Mouse (Mus musculus) forebrain, embryonic 16.5 days (tissue): Measurements from ENCODE around the gene Pabpc6. TPM values are rescaled to one million over a fixed set of nuclear protein-coding genes. Genes with fewer than 3 reads are reported as not detected.

Experiments used
- ATAC-seq: fragments of 200-750 bp; cut with Nextera tagmentation; 2 replicates; pipeline ENCODE4 v1.8.0; 2017; ENCODE audit warnings: mild to moderate bottlenecking, moderate library complexity
- H3K27ac ChIP-seq: fragments of 300-500 bp; sonication (generic); 2 replicates; pipeline ENCODE4 v1.5.1; 2014; ENCODE audit warnings: low read length, control low read depth
- H3K27me3 ChIP-seq: fragments of 300-500 bp; sonication (generic); replicated peaks from 2 replicates; pipeline ENCODE4 v1.6.1; 2014; ENCODE audit warnings: low read length; ENCODE audit not compliant: control insufficient read depth, insufficient read depth
- H3K36me3 ChIP-seq: fragments of 300-500 bp; sonication (generic); 2 replicates; pipeline ENCODE4 v1.6.1; 2014; ENCODE audit not compliant: control insufficient read depth, insufficient read depth
- H3K4me1 ChIP-seq: fragments of 300-500 bp; sonication (generic); replicated peaks from 2 replicates; pipeline ENCODE4 v1.6.1; 2014; ENCODE audit warnings: low read length; ENCODE audit not compliant: control insufficient read depth, insufficient read depth
- H3K4me2 ChIP-seq: fragments of 300-500 bp; sonication (generic); 2 replicates; pipeline ENCODE4 v1.6.1; 2014; ENCODE audit warnings: mild to moderate bottlenecking, low read length, control low read depth
- H3K4me3 ChIP-seq: fragments of 300-500 bp; sonication (generic); replicated peaks from 2 replicates; pipeline ENCODE4 v1.5.1; 2014; ENCODE audit warnings: mild to moderate bottlenecking, low read length, control low read depth
- H3K9ac ChIP-seq: fragments of 300-500 bp; sonication (generic); replicated peaks from 2 replicates; pipeline ENCODE4 v1.6.1; 2014; ENCODE audit warnings: low read depth, low read length, control low read depth
- H3K9me3 ChIP-seq: fragments of 300-500 bp; sonication (generic); 2 replicates; pipeline ENCODE4 v1.6.1; 2016; ENCODE audit warnings: low read length; ENCODE audit not compliant: control insufficient read depth
- polyA plus RNA-seq: library from polyadenylated mRNA; unstranded; fragments of >200 nt; fragmentation: Nextera tagmentation; extraction: Ambion mirVana; gene quantifications from 2 replicates; pipeline ENCODE4 v1.2.1, GENCODE M21; 2015

Gene Pabpc6
- polyA plus RNA-seq, 1 experiment from 2014 or later: not detected

DNA sequence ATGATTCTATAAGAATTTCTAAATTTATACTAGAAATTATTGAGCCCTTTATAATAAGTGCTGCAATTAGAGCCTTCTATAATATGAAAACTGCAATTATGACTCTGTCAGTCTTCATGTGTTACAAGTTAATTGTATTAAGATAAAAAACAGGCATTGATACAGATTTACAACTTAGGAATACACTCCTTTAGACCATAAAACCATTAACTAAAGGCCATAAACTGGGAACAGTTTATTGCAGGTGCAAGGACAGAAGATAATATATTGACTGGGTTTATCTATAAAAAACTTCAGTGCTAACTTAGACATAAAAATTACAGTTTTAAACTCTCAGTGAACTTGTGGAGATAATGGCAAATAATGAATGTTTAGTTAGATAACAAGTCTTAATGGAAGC is 42.5 kb downstream of the Pabpc6 start:
- no peak overlapping the region for H3K9ac ChIP-seq
- H3K4me3 ChIP-seq: no peak overlapping the region
- no peak overlapping the region for H3K27ac ChIP-seq
- H3K36me3 ChIP-seq: no peaks in the 10 kb centered on the region
- no peaks in the 10 kb centered on the region for H3K9me3 ChIP-seq
- no peaks in the 10 kb centered on the region; the same call in 1 of the 2 replicates for H3K4me1 ChIP-seq
- no peaks in the 10 kb centered on the region for H3K27me3 ChIP-seq
- no peak for ATAC-seq
- H3K4me2 ChIP-seq: no peak overlapping the region

Other genes starting within 250 kb of the Pabpc6 start
- 0.63 TPM in 1 of 2 replicates, not detected in the other for gene Gm17728, start 247.7 kb downstream of the Pabpc6 start, polyA plus RNA-seq